Mouse (Mus musculus): ENCODE measurements at regions not wholly inside any gene's neighbourhood (a gene's known extent, or its start where the extent isn't known, plus 50 kb on each side); places are given as distances from the start of the nearest gene placed in this dataset.
"Not testable (repeated sequence)": the region's sequence is repeated elsewhere in the genome, so short reads cannot be mapped to it uniquely, and the experiment has no call there.

- no peak for DNase-seq (ENCODE audit: low read depth, low spot score)
Observed at GRCm38 (mm10) chr10:57291596-57291995, 194.6 kb upstream of the Hsf2 start.

- no peak for DNase-seq (ENCODE audit: low read depth, low spot score)
Observed at GRCm38 (mm10) chr10:57313799-57314198, 172.4 kb upstream of the Hsf2 start.

- no peak for DNase-seq (ENCODE audit: low read depth, low spot score)
Observed at GRCm38 (mm10) chr10:57317067-57317466, 169.1 kb upstream of the Hsf2 start.

- DNase-seq (ENCODE audit: low read depth, low spot score), result no peak
Observed at GRCm38 (mm10) chr10:57319171-57319570, 167.0 kb upstream of the Hsf2 start.

- no peak for DNase-seq (ENCODE audit: low read depth, low spot score)
Observed at GRCm38 (mm10) chr10:57322717-57323424, 163.3 kb upstream of the Hsf2 start.

GRCm38 (mm10) chr10:57324226-57324625, 162.0 kb upstream of the Hsf2 start:
- DNase-seq (ENCODE audit: low read depth, low spot score), result no peak

- DNase-seq (ENCODE audit: low read depth, low spot score), result not testable (repeated sequence)
Observed at GRCm38 (mm10) chr10:57362781-57363180, 123.4 kb upstream of the Hsf2 start.
